Mouse (Mus musculus) liver, embryonic 14.5 days (tissue): ENCODE measurements around the gene Hectd1. TPM values are rescaled to one million over a fixed set of nuclear protein-coding genes. Genes with fewer than 3 reads are reported as not detected.

Experiments
- ATAC-seq: fragments of 200-750 bp; cut with Nextera tagmentation; 2 replicates; pipeline ENCODE4 v1.8.0; 2017; ENCODE audit warnings: moderate number of reproducible peaks, mild to moderate bottlenecking, moderate library complexity; ENCODE audit not compliant: insufficient read depth
- DNase-seq, 3 experiments: peaks; one replicate each; pipeline ENCODE4 v3.0.0-alpha.2; 2012 to 2013; ENCODE audit warnings: low read depth in 3 of 3, low spot score in 3 of 3
- H3K27ac ChIP-seq: fragments of 300-500 bp; sonication (generic); 2 replicates; pipeline ENCODE4 v1.5.1; 2014; ENCODE audit warnings: moderate library complexity, mild to moderate bottlenecking, control low read depth, inconsistent platforms
- H3K27me3 ChIP-seq: fragments of 300-500 bp; sonication (generic); 2 replicates; pipeline ENCODE4 v1.6.1; 2014; ENCODE audit warnings: mild to moderate bottlenecking, low read length, moderate library complexity; ENCODE audit not compliant: control insufficient read depth, insufficient read depth
- H3K36me3 ChIP-seq: fragments of 300-500 bp; sonication (generic); replicated peaks from 2 replicates; pipeline ENCODE4 v1.6.1; 2014; ENCODE audit warnings: low read depth; ENCODE audit not compliant: control insufficient read depth, insufficient read depth
- H3K4me1 ChIP-seq, 2 experiments: fragments of 200-500 bp in 1 of 2; fragments of 300-500 bp in 1 of 2; sonication (generic) in 1 of 2; replicated peaks; 2 replicates each; pipeline ENCODE4 v1.6.1; 2012 to 2014; ENCODE audit warnings: antibody characterized with exemption in 1 of 2, inconsistent platforms in 1 of 2, low read length in 1 of 2; ENCODE audit not compliant: control insufficient read depth in 2 of 2, insufficient read depth in 2 of 2
- H3K4me2 ChIP-seq: fragments of 300-500 bp; sonication (generic); 2 replicates; pipeline ENCODE4 v1.6.1; 2014; ENCODE audit warnings: low read depth, mild to moderate bottlenecking, control low read depth, moderate library complexity
- H3K4me3 ChIP-seq, 2 experiments: fragments of 200-500 bp in 1 of 2; fragments of 300-500 bp in 1 of 2; sonication (generic) in 1 of 2; 2 replicates each; pipeline ENCODE4 v1.5.1; 2012 to 2014; ENCODE audit warnings: low read depth in 2 of 2, low read length in 2 of 2, mild to moderate bottlenecking in 2 of 2, control low read depth in 1 of 2, inconsistent platforms in 1 of 2, moderate library complexity in 1 of 2; ENCODE audit not compliant: insufficient read depth in 1 of 2
- H3K9ac ChIP-seq: fragments of 300-500 bp; sonication (generic); replicated peaks from 2 replicates; pipeline ENCODE4 v1.6.1; 2014; ENCODE audit warnings: mild to moderate bottlenecking, control low read depth, moderate library complexity
- H3K9me3 ChIP-seq: fragments of 300-500 bp; sonication (generic); 2 replicates; pipeline ENCODE4 v1.6.1; 2016; ENCODE audit warnings: low read length, mixed read lengths; ENCODE audit not compliant: control insufficient read depth
- CTCF ChIP-seq: IDR thresholded peaks from 2 replicates; pipeline ENCODE4 v1.5.1; 2016; ENCODE audit warnings: antibody characterized with exemption, low read depth, control low read depth
- EP300 ChIP-seq: IDR thresholded peaks from 2 replicates; pipeline ENCODE4 v1.6.1; 2016; ENCODE audit warnings: antibody characterized with exemption, low read depth
- WGBS: fragments of 180-500 bp; shearing (Covaris S2); extraction: QIAGEN DNeasy Blood & Tissue Kit; methylation state at CpG from one replicate; pipeline ENCODE4 v1.1.7; 2014; ENCODE audit not compliant: insufficient replicate concordance; 5-methylcytosine and 5-hydroxymethylcytosine counted together
- polyA plus RNA-seq, 2 experiments: library from polyadenylated mRNA; depleted of rRNA in 1 of 2; stranded (reverse) in 1 of 2; unstranded in 1 of 2; fragments of >200 nt; fragmentation: Nextera tagmentation in 1 of 2; extraction: Ambion mirVana in 1 of 2; gene quantifications; 2 replicates each; pipeline versions ENCODE4 v1.2.1 to v1.2.3; 2012 to 2014

Gene Hectd1
- polyA plus RNA-seq, 2 experiments = 22.1 to 22.3 TPM

DNA sequence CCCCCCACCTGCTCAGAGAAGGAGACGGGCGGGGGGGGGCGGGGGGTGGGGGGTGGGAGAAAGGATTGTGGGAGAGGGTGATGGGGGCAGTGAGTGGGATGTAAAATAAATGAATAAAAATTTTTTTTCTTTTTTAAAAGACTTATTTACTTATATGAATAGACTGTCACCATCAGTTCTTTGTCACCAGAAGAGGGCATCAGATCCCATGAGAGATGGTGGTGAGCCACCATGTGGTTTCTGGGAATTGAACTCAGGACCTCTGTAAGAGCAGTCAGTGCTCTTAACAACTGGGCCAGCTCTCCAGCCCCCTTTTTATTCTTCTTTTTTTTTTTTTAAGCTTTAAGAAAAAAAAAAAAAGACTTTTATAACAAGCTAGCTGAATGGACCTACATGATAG, 7.1 kb downstream of the Hectd1 start:
- Histone ChIP-seq H3K27ac (peak overlapping the region; percentile 61), H3K4me2 (peak overlapping the region; percentile 21; the same call in 1 of the 2 replicates), H3K4me3 (no peak overlapping the region), H3K9ac (no peak overlapping the region), H3K36me3 (peaks cover 41% of the 10 kb centered on the region), H3K9me3 (no peaks in the 10 kb centered on the region), H3K4me1 (peaks cover 48 to 55% of the 10 kb centered on the region in 2 experiments), H3K27me3 (no peaks in the 10 kb centered on the region)
- no peak for DNase-seq
- no peak for ATAC-seq
- 0 out of 2 replicates have a peak, but pooled peaks have one; percentile 1 for TF ChIP-seq EP300
- TF ChIP-seq CTCF = peak; percentile 56
- 21% methylated on average over 3 of the region's 3 CpGs for WGBS

DNA sequence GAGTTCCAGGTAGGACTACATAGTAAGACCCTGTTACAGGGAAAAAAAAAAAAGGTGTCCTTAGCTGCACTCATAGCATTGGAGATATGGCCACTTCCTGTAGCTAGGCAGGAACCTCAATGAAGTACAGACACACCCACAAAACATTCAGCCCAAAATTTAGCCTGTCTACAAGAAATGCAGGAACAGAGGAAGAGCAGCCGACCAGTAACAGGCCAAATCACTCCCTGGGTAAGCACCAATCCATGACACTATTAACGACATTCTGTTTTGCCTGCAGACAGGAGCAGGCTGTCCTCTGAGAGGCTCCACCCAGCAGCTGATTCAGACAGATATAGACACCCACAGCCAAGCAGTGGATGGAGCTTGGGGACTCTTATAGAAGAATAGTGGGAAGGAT, 8.1 kb downstream of the Hectd1 start:
- peak overlapping the region; percentile 63 for H3K4me2 ChIP-seq
- WGBS = 11% methylated on average over 2 of the region's 2 CpGs
- no peaks in the 10 kb centered on the region for H3K27me3 ChIP-seq
- H3K4me3 ChIP-seq = peak overlapping the region in 1 of 2 experiments; percentile 13; a peak in 2 of 4 replicates
- TF ChIP-seq CTCF = no peak
- TF ChIP-seq EP300 = peak; percentile 45; the same call in 1 of the 2 replicates
- peak overlapping the region; percentile 76 for H3K27ac ChIP-seq
- peak overlapping the region; percentile 32; the same call in 1 of the 2 replicates for H3K9ac ChIP-seq
- H3K9me3 ChIP-seq = no peaks in the 10 kb centered on the region
- peak; percentile 59 to 64 (median 62) for DNase-seq
- peaks cover 43 to 53% of the 10 kb centered on the region in 2 experiments for H3K4me1 ChIP-seq
- ATAC-seq = peak; percentile 80
- peaks cover 37% of the 10 kb centered on the region for H3K36me3 ChIP-seq

GRCm38 (mm10) chr12:51819951-51820498, 9.3 kb downstream of the Hectd1 start:
- Histone ChIP-seq H3K4me1 (peaks cover 43 to 51% of the 10 kb centered on the region in 2 experiments), H3K9ac (no peak overlapping the region), H3K4me2 (peak overlapping the region; percentile 8), H3K9me3 (no peaks in the 10 kb centered on the region), H3K27me3 (no peaks in the 10 kb centered on the region), H3K36me3 (peaks cover 30% of the 10 kb centered on the region), H3K27ac (peak overlapping the region; percentile 44), H3K4me3 (no peak overlapping the region)
- WGBS = 43% methylated on average over 4 of the region's 4 CpGs
- peak in 1 of 3 experiments; percentile 41 for DNase-seq
- TF ChIP-seq EP300 = peak; percentile 41; the same call in 1 of the 2 replicates
- no peak for TF ChIP-seq CTCF
- peak; percentile 51 for ATAC-seq

GRCm38 (mm10) chr12:51817815-51818613, 11.3 kb downstream of the Hectd1 start:
- Histone ChIP-seq H3K4me3 (no peak overlapping the region), H3K27me3 (no peaks in the 10 kb centered on the region), H3K9ac (no peak overlapping the region), H3K27ac (no peak overlapping the region), H3K4me2 (peak overlapping the region; percentile 14; the same call in 1 of the 2 replicates), H3K9me3 (no peaks in the 10 kb centered on the region), H3K36me3 (peaks cover 22% of the 10 kb centered on the region), H3K4me1 (peaks cover 36 to 41% of the 10 kb centered on the region in 2 experiments)
- TF ChIP-seq CTCF (no peak), EP300 (no peak)
- ATAC-seq (no peak), DNase-seq (no peak)
- 43% methylated on average over 8 of the region's 8 CpGs for WGBS
